Mouse (Mus musculus) kidney, postnatal 14 days (tissue): ENCODE measurements around the gene Il20ra.
A peak's percentile ranks its signal among the peaks of the same experiment; 100 is the strongest.

ENCODE experiments used
- DNase-seq: peaks from one replicate; pipeline ENCODE4 v3.0.0; 2022; ENCODE audit warnings: mixed read lengths

Gene Il20ra

GRCm38 (mm10) chr10:19779092-19779491 lies 66.7 kb downstream of the Il20ra start:
- no peak for DNase-seq

GRCm38 (mm10) chr10:19781365-19781764 lies 69.0 kb downstream of the Il20ra start:
- DNase-seq, result peak; percentile 10

- no peak for DNase-seq
Measured at GRCm38 (mm10) chr10:19794996-19795395, 82.6 kb downstream of the Il20ra start.

- no peak for DNase-seq
Measured at GRCm38 (mm10) chr10:19802958-19803357, 90.6 kb downstream of the Il20ra start.

- no peak for DNase-seq
Measured at GRCm38 (mm10) chr10:19804763-19805162, 92.4 kb downstream of the Il20ra start.
